ENCODE assay signal across 11 mouse cellular contexts in genomic region chr16:55515228-55515696, GRCm38 (mm10).
DNase-seq lines count a peak whose midpoint lies in the region; ATAC-seq and TF ChIP-seq lines count a peak whose summit lies in the region.
"Had no signal": no experiment of that assay in that cellular context is flagged by ENCODE, and none has a peak within 500 bp of the region (broad histone marks: within the 10 kb centered on the region; RNA-seq: fewer than 3 reads in every experiment).

No protein-coding gene starts in this region.

- ATAC-seq in heart, embryonic 12.5 days (ENCODE audit: insufficient number of reproducible peaks, low FRiP score) = no peak
- peak; percentile 52 for ATAC-seq in embryonic facial prominence, embryonic 11.5 days (replicated peaks; ENCODE audit: insufficient number of reproducible peaks, low FRiP score, low TSS enrichment, low read depth)
- peak; percentile 83 for ATAC-seq in hindbrain, embryonic 12.5 days (ENCODE audit: low FRiP score)
- ATAC-seq in midbrain, embryonic 16.5 days = peak; percentile 86

- no peaks in the 10 kb centered on the region for H3K27me3 ChIP-seq in heart, embryonic 12.5 days (replicated peaks)
- no peaks in the 10 kb centered on the region for H3K27me3 ChIP-seq in embryonic facial prominence, embryonic 11.5 days (ENCODE audit: control insufficient read depth, insufficient read depth, low read length)
- no peaks in the 10 kb centered on the region for H3K27me3 ChIP-seq in hindbrain, embryonic 12.5 days
- H3K27me3 ChIP-seq in midbrain, embryonic 16.5 days (ENCODE audit: control insufficient read depth, insufficient read depth, low read depth, low read length) = no peaks in the 10 kb centered on the region

- no peak for DNase-seq in heart, postnatal 14 days
- no peak for DNase-seq in embryonic facial prominence, embryonic 11.5 days (ENCODE audit: low spot score)
- DNase-seq in right cerebral cortex, adult 2 months (ENCODE audit: low spot score in 2 of 2) = no peak
- no peak for DNase-seq in frontal cortex, postnatal 14 days (ENCODE audit: low spot score in 2 of 2)
- no peak for DNase-seq in left cerebral cortex, adult 2 months (ENCODE audit: extremely low spot score in 1 of 2, low spot score in 2 of 2)
- DNase-seq: adrenal gland, postnatal 25 days; cerebellum, adult 18-20 months; lung, postnatal 4 days had no signal

- H3K27ac ChIP-seq in heart, embryonic 12.5 days (ENCODE audit: poor library complexity, severe bottlenecking) = no peak overlapping the region
- no peak overlapping the region for H3K27ac ChIP-seq in embryonic facial prominence, embryonic 11.5 days (replicated peaks; ENCODE audit: low read depth, low read length)
- H3K27ac ChIP-seq in hindbrain, embryonic 12.5 days = no peak overlapping the region
- H3K27ac ChIP-seq in midbrain, embryonic 16.5 days (ENCODE audit: low read length) = peak overlapping the region; percentile 22; the same call in 1 of the 2 replicates
- H3K27ac ChIP-seq in left cerebral cortex, adult 2 months = no peak overlapping the region

- H3K36me3 ChIP-seq in heart, embryonic 12.5 days = no peaks in the 10 kb centered on the region
- H3K36me3 ChIP-seq in embryonic facial prominence, embryonic 11.5 days (replicated peaks; ENCODE audit: control insufficient read depth, insufficient read depth, low read depth, low read length) = no peaks in the 10 kb centered on the region
- no peaks in the 10 kb centered on the region for H3K36me3 ChIP-seq in hindbrain, embryonic 12.5 days
- H3K36me3 ChIP-seq in midbrain, embryonic 16.5 days (ENCODE audit: control insufficient read depth, insufficient read depth, low read length) = no peaks in the 10 kb centered on the region

- no peak overlapping the region for H3K4me3 ChIP-seq in heart, embryonic 12.5 days
- no peak overlapping the region for H3K4me3 ChIP-seq in embryonic facial prominence, embryonic 11.5 days (ENCODE audit: low read depth, low read length)
- peak overlapping the region; percentile 27 for H3K4me3 ChIP-seq in hindbrain, embryonic 12.5 days
- peak overlapping the region; percentile 37 for H3K4me3 ChIP-seq in midbrain, embryonic 16.5 days (ENCODE audit: low read depth, low read length)
- no peak overlapping the region for H3K4me3 ChIP-seq in left cerebral cortex, adult 2 months

- no peak for TF ChIP-seq CTCF in left cerebral cortex, adult 2 months (IDR thresholded peaks at IDR 0.05)

- intact Hi-C loops in heart, postnatal 14 days (cut with DNase I) = no loop called here
- intact Hi-C loops in left cerebral cortex, adult 2 months (cut with DNase I) = no loop called here

- no peak overlapping the region for H3K9ac ChIP-seq in heart, embryonic 12.5 days
- peak overlapping the region; percentile 32; the same call in 1 of the 2 replicates for H3K9ac ChIP-seq in embryonic facial prominence, embryonic 11.5 days (replicated peaks; ENCODE audit: low read length)
- H3K9ac ChIP-seq in hindbrain, embryonic 12.5 days = peak overlapping the region; percentile 53
- peak overlapping the region; percentile 64 for H3K9ac ChIP-seq in midbrain, embryonic 16.5 days (ENCODE audit: low read depth, low read length)

- no peaks in the 10 kb centered on the region for H3K4me1 ChIP-seq in heart, embryonic 12.5 days (replicated peaks)
- no peaks in the 10 kb centered on the region for H3K4me1 ChIP-seq in embryonic facial prominence, embryonic 11.5 days (ENCODE audit: control insufficient read depth, insufficient read depth, low read length)
- H3K4me1 ChIP-seq in hindbrain, embryonic 12.5 days = 0 out of 2 replicates have a peak, but pooled peaks cover 2% of the 10 kb centered on the region
- H3K4me1 ChIP-seq in midbrain, embryonic 16.5 days (ENCODE audit: control insufficient read depth, insufficient read depth, low read length) = peaks cover 9% of the 10 kb centered on the region; the same call in 1 of the 2 replicates

- H3K4me2 ChIP-seq in heart, embryonic 12.5 days = peak overlapping the region; percentile 31; the same call in 1 of the 2 replicates
- H3K4me2 ChIP-seq in embryonic facial prominence, embryonic 11.5 days (ENCODE audit: low read depth, low read length) = peak overlapping the region; percentile 13
- H3K4me2 ChIP-seq in hindbrain, embryonic 12.5 days (replicated peaks) = peak overlapping the region; percentile 51
- H3K4me2 ChIP-seq in midbrain, embryonic 16.5 days (ENCODE audit: low read length) = peak overlapping the region; percentile 69

- H3K9me3 ChIP-seq in heart, embryonic 12.5 days (replicated peaks) = no peaks in the 10 kb centered on the region
- H3K9me3 ChIP-seq in embryonic facial prominence, embryonic 11.5 days (replicated peaks; ENCODE audit: control insufficient read depth, low read length) = no peaks in the 10 kb centered on the region
- H3K9me3 ChIP-seq in hindbrain, embryonic 12.5 days (replicated peaks) = no peaks in the 10 kb centered on the region
- H3K9me3 ChIP-seq in midbrain, embryonic 16.5 days (replicated peaks; ENCODE audit: control insufficient read depth, low read length, poor library complexity, severe bottlenecking) = no peaks in the 10 kb centered on the region

- 60% methylated on average over 16 of the region's 16 CpGs for WGBS in heart, embryonic 12.5 days
- 38% methylated on average over 16 of the region's 16 CpGs for WGBS in embryonic facial prominence, embryonic 11.5 days
- WGBS in hindbrain, embryonic 12.5 days = 28% methylated on average over 16 of the region's 16 CpGs
- WGBS in midbrain, embryonic 16.5 days = 10% methylated on average over 16 of the region's 16 CpGs

Comparison
In these comparisons a context has a peak if more than half of its experiments do, and no peak if none do; other contexts are left out.
1. H3K4me2 ChIP-seq: peak in every context shown above with its lines; median percentile 69 in midbrain, embryonic 16.5 days; 51 in hindbrain, embryonic 12.5 days; 31 in heart, embryonic 12.5 days; 13 in embryonic facial prominence, embryonic 11.5 days.
2. H3K4me3 ChIP-seq: peak in hindbrain, embryonic 12.5 days (single experiment) and midbrain, embryonic 16.5 days (single experiment); none in heart, embryonic 12.5 days (single experiment), embryonic facial prominence, embryonic 11.5 days (single experiment) and left cerebral cortex, adult 2 months (single experiment).